Mouse (Mus musculus): Measurements from ENCODE around the gene Zfp872.
A peak's percentile ranks its signal among the peaks of the same experiment; 100 is the strongest.
"Not testable (repeated sequence)": the region's sequence is repeated elsewhere in the genome, so short reads cannot be mapped to it uniquely, and the experiment has no call there.

The Zfp872 gene

DNA sequence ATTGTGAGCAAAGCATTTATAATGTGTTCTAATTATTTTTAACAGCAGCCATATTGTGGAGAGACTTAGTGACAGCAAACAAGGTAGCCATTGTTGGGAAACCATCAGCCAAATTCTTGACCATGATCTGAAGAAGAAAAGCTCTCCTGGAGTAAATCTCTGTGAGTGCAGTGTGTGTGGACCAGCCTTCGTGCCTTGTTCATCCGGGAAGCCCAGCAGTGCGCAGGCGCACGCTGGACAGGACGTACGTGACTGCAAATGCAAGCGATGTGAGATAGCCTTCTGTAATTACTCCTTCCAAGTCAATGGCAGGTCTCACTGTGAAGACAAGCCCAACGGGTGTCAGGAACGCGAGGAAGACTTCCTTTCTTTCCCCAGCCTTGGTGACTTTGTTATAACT lies 18.6 kb upstream of the Zfp872 start:
- no peak for DNase-seq (ENCODE audit: low read depth, low spot score)

DNA sequence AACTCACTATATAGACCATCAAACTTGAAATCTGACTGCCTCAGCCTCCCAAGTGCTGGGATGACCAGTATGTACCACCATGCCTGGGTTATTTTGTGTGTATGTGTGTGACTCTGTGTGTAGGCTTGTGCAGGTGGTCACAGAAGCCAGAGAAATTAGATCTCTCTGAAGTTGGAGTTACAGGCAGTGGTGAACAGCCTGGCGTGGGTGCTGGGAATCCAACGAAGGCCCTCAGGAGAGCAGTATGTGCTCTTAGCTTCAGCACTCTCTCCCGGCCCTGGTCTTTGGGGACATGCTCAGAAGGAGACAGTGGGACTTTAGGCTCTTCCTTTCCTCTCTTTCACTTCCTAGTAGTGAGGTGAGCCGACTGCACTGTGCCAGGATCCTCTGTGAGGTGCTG lies 15.6 kb upstream of the Zfp872 start:
- no peak for DNase-seq (ENCODE audit: low read depth, low spot score)

- no peak for DNase-seq (ENCODE audit: low read depth, low spot score)
These were observed 8.5 kb downstream of the Zfp872 start for GRCm38 (mm10) chr9:22196412-22196811.

DNA sequence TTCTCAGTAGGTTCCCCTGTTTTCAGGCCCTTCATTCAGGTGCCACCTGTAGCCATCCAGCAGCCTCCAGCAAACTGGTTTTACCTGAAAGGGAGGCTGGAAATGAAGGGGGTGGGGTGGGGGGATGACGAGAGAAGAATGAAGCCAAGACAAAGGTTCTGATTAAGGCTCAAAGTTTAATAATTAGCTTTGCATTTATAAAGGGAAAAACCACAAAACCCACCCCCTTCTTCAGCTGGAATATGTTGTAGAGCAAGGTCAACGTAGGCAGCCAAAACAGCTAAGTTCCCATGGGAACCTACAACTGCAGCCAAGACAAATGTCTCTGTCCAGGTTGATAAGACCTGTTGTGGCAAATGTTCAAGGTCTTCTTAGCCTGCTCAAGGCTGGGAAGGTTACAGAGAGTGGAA lies 25.9 kb downstream of the Zfp872 start:
- no peak for DNase-seq (ENCODE audit: low read depth, low spot score)

DNA sequence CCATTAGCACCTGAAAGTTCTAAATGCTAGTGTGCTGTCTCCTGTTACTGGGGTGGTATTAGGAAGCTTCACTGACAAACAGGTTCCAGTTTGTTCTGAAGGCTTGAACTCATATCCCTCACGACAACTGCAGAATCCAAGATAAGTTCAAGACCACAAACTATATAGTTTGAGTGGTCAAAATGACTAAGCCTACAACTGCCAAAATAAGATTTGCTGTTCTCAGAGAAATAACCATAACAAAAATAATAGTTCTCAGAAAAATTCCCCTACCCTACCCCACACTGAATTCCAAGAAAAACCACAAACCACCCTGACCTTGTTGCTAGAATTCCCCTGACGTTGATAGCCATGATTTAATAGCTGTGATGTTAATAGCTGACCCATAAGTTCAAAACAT lies 26.7 kb downstream of the Zfp872 start:
- DNase-seq (ENCODE audit: low read depth, low spot score), result no peak

GRCm38 (mm10) chr9:22216705-22217104 lies 28.8 kb downstream of the Zfp872 start:
- no peak for DNase-seq (ENCODE audit: low read depth, low spot score)

GRCm38 (mm10) chr9:22217858-22218493 lies 30.1 kb downstream of the Zfp872 start:
- DNase-seq (ENCODE audit: low read depth, low spot score), result no peak

- DNase-seq (ENCODE audit: low read depth, low spot score), result no peak
These were observed 36.2 kb downstream of the Zfp872 start for GRCm38 (mm10) chr9:22224066-22224465.

DNA sequence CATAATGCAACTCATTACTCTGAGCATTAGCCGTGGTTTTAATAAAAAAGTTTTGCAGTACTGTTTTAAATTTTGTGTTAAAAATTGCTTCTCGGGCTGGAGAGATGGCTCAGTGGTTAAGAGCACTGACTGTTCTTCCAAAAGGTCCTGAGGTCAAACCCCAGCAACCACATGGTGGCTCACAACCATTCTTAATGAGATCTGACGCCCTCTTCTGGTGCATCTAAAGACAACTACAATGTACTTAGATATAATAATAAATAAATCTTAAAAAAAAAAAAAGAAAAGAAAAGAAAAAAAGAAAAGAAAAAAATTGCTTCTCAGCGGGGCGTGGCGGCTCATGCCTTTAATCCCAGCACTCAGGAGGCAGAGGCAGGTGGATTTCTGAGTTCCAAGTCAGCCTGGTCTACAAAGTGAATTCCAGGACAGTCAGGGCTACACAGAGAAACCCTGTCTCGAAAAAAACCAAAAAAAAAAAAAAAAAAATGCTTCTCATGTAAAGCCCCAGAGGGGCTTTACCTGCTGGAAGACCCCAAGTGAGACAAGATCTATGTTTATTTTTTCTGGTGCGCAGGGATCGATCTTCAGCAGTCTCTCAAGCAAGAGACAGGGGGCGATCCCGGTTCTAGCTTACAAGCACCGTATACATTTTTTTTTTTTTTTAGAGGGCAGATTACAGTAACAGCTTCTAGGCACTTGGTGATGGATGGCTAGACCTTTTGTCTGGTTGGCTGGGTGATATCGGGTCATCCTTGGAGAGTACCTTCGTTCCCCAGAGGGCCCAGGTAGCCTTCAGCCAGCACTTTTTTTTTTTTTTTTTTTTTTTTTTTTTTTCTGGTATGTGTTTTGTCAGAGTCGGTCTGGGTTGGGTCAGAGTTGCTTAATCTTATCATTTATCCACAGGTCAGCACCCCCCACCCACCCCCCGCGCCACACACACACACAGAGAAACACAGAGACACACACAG lies 36.9 kb downstream of the Zfp872 start:
- peak; percentile 19 for DNase-seq (ENCODE audit: low read depth, low spot score)

GRCm38 (mm10) chr9:22225581-22226388 lies 37.9 kb downstream of the Zfp872 start, which contains the start of gene Zfp809:
Gene Zfp809, plus strand, starts transcription at chr9:22225714.
- DNase-seq (ENCODE audit: low read depth, low spot score), result peak; percentile 97

DNA sequence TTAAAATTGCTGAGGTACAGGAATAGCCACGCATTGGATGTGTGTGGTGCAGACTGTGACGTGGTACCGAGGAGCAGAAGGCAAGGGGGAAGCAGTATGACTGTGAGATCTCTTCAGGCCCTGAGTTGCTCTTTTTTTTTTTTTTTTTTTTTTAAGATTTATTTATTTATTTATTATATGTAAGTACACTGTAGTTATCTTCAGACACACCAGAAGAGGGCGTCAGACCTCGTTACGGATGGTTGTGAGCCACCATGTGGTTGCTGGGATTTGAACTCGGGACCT lies 38.4 kb downstream of the Zfp872 start:
- not testable (repeated sequence) for DNase-seq (ENCODE audit: low read depth, low spot score)

DNA sequence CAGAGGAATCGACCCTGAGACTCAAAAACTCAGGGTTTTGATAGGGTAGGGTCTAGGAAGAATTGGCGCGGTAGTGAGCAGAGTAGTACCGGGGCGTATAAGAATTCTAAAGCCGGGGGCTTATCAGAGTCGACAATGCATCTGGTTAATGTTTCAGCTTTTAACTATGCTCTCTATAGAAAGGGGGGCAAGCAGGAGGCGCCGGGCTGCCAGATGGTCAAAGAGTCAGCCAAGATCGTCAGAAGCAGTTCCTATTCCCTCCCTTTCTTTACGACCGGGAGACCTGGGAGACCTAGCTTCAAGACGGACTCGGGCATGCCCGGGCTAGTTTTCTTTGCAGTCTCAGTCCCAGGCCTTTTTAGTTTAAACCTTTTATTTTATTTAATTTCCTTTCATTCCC lies 39.0 kb downstream of the Zfp872 start:
- no peak for DNase-seq (ENCODE audit: low read depth, low spot score)

DNA sequence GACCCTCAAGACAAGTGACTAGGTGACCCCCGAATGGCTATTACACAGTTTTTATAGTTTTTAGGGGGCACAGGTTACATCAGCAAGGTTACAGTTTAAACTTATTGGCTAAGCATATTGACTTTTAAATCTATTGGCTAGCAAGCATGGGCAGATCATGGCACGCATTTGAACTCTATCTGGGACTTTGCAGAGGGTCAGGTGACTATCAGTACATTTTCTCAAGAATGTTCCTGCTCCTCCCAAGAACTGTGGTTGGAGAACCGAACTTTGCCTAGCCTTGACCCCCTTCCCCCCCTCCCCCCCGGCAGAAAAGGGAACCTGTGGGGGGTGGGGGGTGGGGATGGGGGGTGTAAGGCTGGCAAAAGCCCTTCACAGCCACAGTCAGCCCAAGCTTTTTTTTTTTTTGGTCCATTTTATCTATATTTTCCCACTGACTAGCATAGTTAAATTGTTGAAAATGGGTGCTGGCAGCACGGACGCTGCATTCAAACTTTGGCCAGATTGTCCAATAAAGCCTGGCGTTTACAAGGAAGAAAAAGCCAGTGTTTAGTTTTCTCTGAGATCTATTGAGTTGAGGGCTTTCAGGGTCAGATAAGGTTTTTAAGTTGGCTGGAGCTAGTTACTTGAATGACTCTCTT lies 41.6 kb downstream of the Zfp872 start:
- no peak for DNase-seq (ENCODE audit: low read depth, low spot score)

DNA sequence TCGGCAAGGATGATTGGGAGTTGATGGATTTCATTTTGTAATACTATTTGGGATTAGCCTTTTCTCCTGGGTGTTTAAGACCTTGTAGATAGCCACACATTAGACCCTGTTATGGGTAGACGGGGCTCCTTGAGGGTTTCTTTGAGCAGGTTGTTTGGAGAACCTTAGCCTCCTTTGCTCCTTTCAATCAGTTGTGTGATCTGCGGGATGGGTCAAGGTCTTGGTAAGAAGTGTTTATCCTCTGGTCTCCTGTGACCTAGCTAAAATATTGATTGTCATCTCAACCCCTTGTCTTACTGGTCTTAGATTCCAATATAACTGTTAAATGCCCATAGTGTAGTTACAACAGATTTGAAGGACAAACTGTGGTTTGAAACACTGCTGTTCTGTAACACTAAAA lies 42.2 kb downstream of the Zfp872 start:
- no peak for DNase-seq (ENCODE audit: low read depth, low spot score)

DNA sequence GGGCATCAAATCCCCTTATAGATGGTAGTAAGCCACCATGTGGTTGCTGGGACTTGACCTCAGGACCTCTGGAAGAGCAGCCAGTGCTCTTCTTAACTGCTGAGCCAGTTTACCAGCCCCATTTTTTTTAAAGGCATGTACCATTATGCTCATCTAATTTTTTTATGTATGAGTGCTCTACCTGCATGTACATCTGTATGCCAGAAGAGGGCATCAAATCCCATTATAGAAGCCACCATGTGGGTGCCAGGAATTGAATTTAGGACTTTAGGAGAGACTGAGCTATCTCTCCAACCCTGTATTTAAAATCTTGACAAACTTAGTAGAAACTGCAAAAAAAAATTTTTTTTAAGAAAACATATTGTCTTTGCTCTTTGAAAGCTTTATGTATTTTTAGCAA lies 42.7 kb downstream of the Zfp872 start:
- DNase-seq (ENCODE audit: low read depth, low spot score), result no peak

- DNase-seq (ENCODE audit: low read depth, low spot score), result no peak
These were observed 52.1 kb downstream of the Zfp872 start for GRCm38 (mm10) chr9:22240001-22240400.

GRCm38 (mm10) chr9:22244242-22244641 lies 56.4 kb downstream of the Zfp872 start:
- no peak for DNase-seq (ENCODE audit: low read depth, low spot score)
